Mouse (Mus musculus) kidney, embryonic 14.5 days (tissue): ENCODE data around the gene Olfr541. TPM values are rescaled to one million over a fixed set of nuclear protein-coding genes. Genes with fewer than 3 reads are reported as not detected.
"Not testable (repeated sequence)": the region's sequence is repeated elsewhere in the genome, so short reads cannot be mapped to it uniquely, and the experiment has no call there.

Experiments used
- ATAC-seq: fragments of 200-750 bp; cut with Nextera tagmentation; 2 replicates; pipeline ENCODE4 v1.8.0; 2017; ENCODE audit warnings: moderate number of reproducible peaks, mild to moderate bottlenecking, moderate TSS enrichment, moderate library complexity; ENCODE audit not compliant: low FRiP score, low TSS enrichment
- H3K27ac ChIP-seq: fragments of 300-500 bp; sonication (generic); 2 replicates; pipeline ENCODE4 v1.5.1; 2014; ENCODE audit warnings: low read depth, mild to moderate bottlenecking, low read length, moderate library complexity, mixed read lengths
- H3K27me3 ChIP-seq: fragments of 300-500 bp; sonication (generic); 2 replicates; pipeline ENCODE4 v1.6.1; 2014; ENCODE audit warnings: mild to moderate bottlenecking, low read length; ENCODE audit not compliant: control insufficient read depth, insufficient read depth
- H3K36me3 ChIP-seq: fragments of 300-500 bp; sonication (generic); 2 replicates; pipeline ENCODE4 v1.6.1; 2014; ENCODE audit warnings: low read length, mixed read lengths; ENCODE audit not compliant: control insufficient read depth, insufficient read depth
- H3K4me1 ChIP-seq: fragments of 300-500 bp; sonication (generic); 2 replicates; pipeline ENCODE4 v1.6.1; 2014; ENCODE audit warnings: low read length, mixed read lengths; ENCODE audit not compliant: control insufficient read depth, insufficient read depth
- H3K4me2 ChIP-seq: fragments of 300-500 bp; sonication (generic); replicated peaks from 2 replicates; pipeline ENCODE4 v1.6.1; 2014; ENCODE audit warnings: low read depth, mild to moderate bottlenecking, low read length
- H3K4me3 ChIP-seq: fragments of 300-500 bp; sonication (generic); 2 replicates; pipeline ENCODE4 v1.5.1; 2014; ENCODE audit warnings: mild to moderate bottlenecking, low read length
- H3K9ac ChIP-seq: fragments of 300-500 bp; sonication (generic); 2 replicates; pipeline ENCODE4 v1.6.1; 2014; ENCODE audit warnings: low read depth, mild to moderate bottlenecking, low read length, moderate library complexity
- H3K9me3 ChIP-seq: fragments of 300-500 bp; sonication (generic); 2 replicates; pipeline ENCODE4 v1.6.1; 2016; ENCODE audit warnings: low read length; ENCODE audit not compliant: control insufficient read depth
- WGBS: fragments of 180-500 bp; shearing (Covaris S2); extraction: QIAGEN DNeasy Blood & Tissue Kit; methylation state at CpG from one replicate; pipeline ENCODE4 v1.1.7; 2014; 5-methylcytosine and 5-hydroxymethylcytosine counted together
- polyA plus RNA-seq: library from polyadenylated mRNA; unstranded; fragments of >200 nt; fragmentation: Nextera tagmentation; extraction: Ambion mirVana; gene quantifications from 2 replicates; pipeline ENCODE4 v1.2.1, GENCODE M21; 2014

The Olfr541 gene
- not detected in 2 replicates for polyA plus RNA-seq

GRCm38 (mm10) chr7:140696967-140697366, at the start of gene Olfr541:
Gene Olfr541, plus strand, starts transcription at chr7:140697267.
- H3K4me1 ChIP-seq: no peaks in the 10 kb centered on the region
- ATAC-seq: no peak
- H3K4me3 ChIP-seq: no peak within 1 kb of the TSS
- no peak within 1 kb of the TSS for H3K27ac ChIP-seq
- no peak within 1 kb of the TSS for H3K9ac ChIP-seq
- no peak within 1 kb of the TSS for H3K4me2 ChIP-seq
- H3K36me3 ChIP-seq: no peaks in the 10 kb centered on the region
- H3K27me3 ChIP-seq: no peaks in the 10 kb centered on the region
- no peaks in the 10 kb centered on the region for H3K9me3 ChIP-seq

DNA sequence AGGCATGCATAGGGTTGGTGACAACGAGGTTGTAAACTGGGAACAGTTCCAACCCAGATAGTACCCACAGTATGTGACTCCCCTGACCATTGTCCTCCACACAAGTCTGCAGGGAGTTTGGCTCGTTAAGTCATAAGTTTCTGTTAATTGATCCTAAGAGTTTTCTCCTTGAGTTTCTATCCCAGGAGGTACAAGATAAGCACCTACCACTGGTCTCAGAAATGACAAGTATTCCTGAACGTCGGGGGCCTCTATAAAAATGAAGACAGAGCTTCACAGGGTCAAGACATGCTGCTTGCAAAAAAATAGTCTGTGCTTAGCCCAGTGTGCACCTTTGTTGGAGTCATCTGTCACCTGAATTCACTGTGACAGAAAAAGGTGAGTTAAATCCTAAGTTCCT, 37.4 kb upstream of the Olfr541 start, which contains the start of gene Olfr539:
Gene Olfr539, plus strand, starts transcription at position 301 of the 400 bp plus-strand sequence.
- no peak within 1 kb of the TSS for H3K4me2 ChIP-seq
- H3K9me3 ChIP-seq: no peaks in the 10 kb centered on the region
- ATAC-seq: no peak
- H3K4me1 ChIP-seq: no peaks in the 10 kb centered on the region
- H3K27ac ChIP-seq: no peak within 1 kb of the TSS
- no peak within 1 kb of the TSS for H3K4me3 ChIP-seq
- 79% methylated on average over 4 of the region's 4 CpGs for WGBS
- no peaks in the 10 kb centered on the region for H3K36me3 ChIP-seq
- H3K27me3 ChIP-seq: no peaks in the 10 kb centered on the region
- H3K9ac ChIP-seq: no peak within 1 kb of the TSS

- not testable (repeated sequence) for H3K9ac ChIP-seq, H3K4me3 ChIP-seq, ATAC-seq, H3K9me3 ChIP-seq, H3K4me2 ChIP-seq, H3K36me3 ChIP-seq, H3K27me3 ChIP-seq, H3K27ac ChIP-seq, H3K4me1 ChIP-seq
- 85% methylated on average over 3 of the region's 3 CpGs for WGBS
Measured at GRCm38 (mm10) chr7:140670693-140671092, 26.4 kb upstream of the Olfr541 start.

GRCm38 (mm10) chr7:140675863-140676262, 21.2 kb upstream of the Olfr541 start:
- no peak; the same call in 1 of the 2 replicates for ATAC-seq
- H3K27ac ChIP-seq: no peak overlapping the region
- H3K9ac ChIP-seq: no peak overlapping the region
- H3K27me3 ChIP-seq: no peaks in the 10 kb centered on the region
- no peak overlapping the region for H3K4me3 ChIP-seq
- H3K9me3 ChIP-seq: no peaks in the 10 kb centered on the region; the same call in 1 of the 2 replicates
- H3K36me3 ChIP-seq: no peaks in the 10 kb centered on the region
- no peak overlapping the region for H3K4me2 ChIP-seq
- under 1% methylated on average over 6 of the region's 6 CpGs for WGBS
- no peaks in the 10 kb centered on the region for H3K4me1 ChIP-seq

- not testable (repeated sequence) for H3K27me3 ChIP-seq, H3K9me3 ChIP-seq, H3K4me1 ChIP-seq, H3K27ac ChIP-seq, ATAC-seq, H3K4me2 ChIP-seq, H3K9ac ChIP-seq, H3K4me3 ChIP-seq, H3K36me3 ChIP-seq
- 68% methylated on average over 4 of the region's 4 CpGs for WGBS
Measured at GRCm38 (mm10) chr7:140679591-140679990, 17.5 kb upstream of the Olfr541 start.

DNA sequence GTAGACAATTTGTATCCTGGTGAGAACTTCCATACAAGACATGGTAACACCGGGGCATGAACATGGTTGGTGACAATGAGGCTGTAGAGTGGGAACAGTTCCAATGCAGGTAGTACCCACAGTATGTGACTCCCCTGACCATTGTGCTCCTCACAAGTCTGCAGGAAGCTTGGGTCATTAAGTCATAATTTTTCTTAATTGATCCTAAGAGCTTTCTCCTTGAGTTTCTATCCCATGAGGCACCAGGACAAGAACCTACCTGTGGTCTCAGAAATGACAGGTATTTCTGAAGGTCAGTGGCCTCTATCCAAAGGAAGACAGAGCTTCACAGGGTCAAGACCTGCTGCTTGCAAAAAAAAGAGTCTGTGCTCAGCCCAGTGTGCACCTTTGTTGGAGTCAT, 15.4 kb upstream of the Olfr541 start, which contains the start of gene Olfr45:
Gene Olfr45, plus strand, starts transcription at position 301 of the 400 bp plus-strand sequence.
- no peak within 1 kb of the TSS for H3K4me2 ChIP-seq
- no peaks in the 10 kb centered on the region; the same call in 1 of the 2 replicates for H3K9me3 ChIP-seq
- no peaks in the 10 kb centered on the region for H3K27me3 ChIP-seq
- no peaks in the 10 kb centered on the region for H3K4me1 ChIP-seq
- WGBS: 95% methylated on average over 1 of the region's 1 CpGs
- no peak within 1 kb of the TSS for H3K27ac ChIP-seq
- no peak within 1 kb of the TSS for H3K4me3 ChIP-seq
- no peaks in the 10 kb centered on the region for H3K36me3 ChIP-seq
- no peak within 1 kb of the TSS for H3K9ac ChIP-seq
- ATAC-seq: no peak

GRCm38 (mm10) chr7:140706348-140706747, 9.3 kb downstream of the Olfr541 start:
- no peaks in the 10 kb centered on the region for H3K4me1 ChIP-seq
- no peaks in the 10 kb centered on the region for H3K36me3 ChIP-seq
- H3K27me3 ChIP-seq: no peaks in the 10 kb centered on the region
- no peak overlapping the region for H3K9ac ChIP-seq
- no peaks in the 10 kb centered on the region for H3K9me3 ChIP-seq
- no peak for ATAC-seq
- no peak overlapping the region for H3K4me3 ChIP-seq
- H3K27ac ChIP-seq: no peak overlapping the region
- no peak overlapping the region for H3K4me2 ChIP-seq
- 69% methylated on average over 2 of the region's 2 CpGs for WGBS

DNA sequence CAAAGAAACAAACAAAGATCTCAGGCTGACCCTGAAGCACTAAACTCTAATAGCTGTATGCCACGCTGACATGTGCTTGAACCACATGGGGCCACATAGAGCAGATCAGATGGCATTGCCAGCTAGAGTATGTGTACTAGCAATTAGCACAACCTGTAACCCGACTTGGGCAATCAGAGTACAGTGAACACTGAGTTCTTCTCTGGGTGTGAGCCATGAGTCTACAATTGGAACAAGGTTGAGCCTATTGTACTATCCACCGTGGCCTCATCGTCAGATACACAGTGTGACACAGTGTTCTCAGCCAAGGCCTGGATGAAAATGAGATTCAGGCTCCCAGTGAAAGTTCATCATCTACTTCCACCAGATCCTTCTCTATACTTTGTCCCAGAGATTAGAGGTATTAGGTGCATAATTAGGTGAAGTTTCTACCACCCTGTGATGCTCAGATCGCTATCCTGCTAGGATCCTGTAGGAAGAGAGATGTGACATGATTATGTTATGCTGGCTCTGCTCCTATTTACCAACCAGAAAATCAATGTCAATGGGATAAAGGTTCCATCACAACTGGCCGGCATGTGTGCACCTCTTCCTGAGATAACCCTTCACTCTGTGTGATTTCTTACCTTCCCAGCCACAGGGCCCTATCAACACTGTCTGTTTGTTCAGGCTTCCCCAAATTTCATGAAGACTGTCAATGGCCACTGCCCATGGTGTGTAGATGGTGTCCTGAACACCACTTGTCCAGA, 10.6 kb downstream of the Olfr541 start:
- Histone ChIP-seq H3K4me2 (no peak overlapping the region), H3K4me3 (no peak overlapping the region), H3K4me1 (no peaks in the 10 kb centered on the region), H3K36me3 (no peaks in the 10 kb centered on the region), H3K9me3 (no peaks in the 10 kb centered on the region), H3K9ac (no peak overlapping the region), H3K27ac (no peak overlapping the region), H3K27me3 (no peaks in the 10 kb centered on the region)
- ATAC-seq: no peak
- 85% methylated on average over 6 of the region's 6 CpGs for WGBS

DNA sequence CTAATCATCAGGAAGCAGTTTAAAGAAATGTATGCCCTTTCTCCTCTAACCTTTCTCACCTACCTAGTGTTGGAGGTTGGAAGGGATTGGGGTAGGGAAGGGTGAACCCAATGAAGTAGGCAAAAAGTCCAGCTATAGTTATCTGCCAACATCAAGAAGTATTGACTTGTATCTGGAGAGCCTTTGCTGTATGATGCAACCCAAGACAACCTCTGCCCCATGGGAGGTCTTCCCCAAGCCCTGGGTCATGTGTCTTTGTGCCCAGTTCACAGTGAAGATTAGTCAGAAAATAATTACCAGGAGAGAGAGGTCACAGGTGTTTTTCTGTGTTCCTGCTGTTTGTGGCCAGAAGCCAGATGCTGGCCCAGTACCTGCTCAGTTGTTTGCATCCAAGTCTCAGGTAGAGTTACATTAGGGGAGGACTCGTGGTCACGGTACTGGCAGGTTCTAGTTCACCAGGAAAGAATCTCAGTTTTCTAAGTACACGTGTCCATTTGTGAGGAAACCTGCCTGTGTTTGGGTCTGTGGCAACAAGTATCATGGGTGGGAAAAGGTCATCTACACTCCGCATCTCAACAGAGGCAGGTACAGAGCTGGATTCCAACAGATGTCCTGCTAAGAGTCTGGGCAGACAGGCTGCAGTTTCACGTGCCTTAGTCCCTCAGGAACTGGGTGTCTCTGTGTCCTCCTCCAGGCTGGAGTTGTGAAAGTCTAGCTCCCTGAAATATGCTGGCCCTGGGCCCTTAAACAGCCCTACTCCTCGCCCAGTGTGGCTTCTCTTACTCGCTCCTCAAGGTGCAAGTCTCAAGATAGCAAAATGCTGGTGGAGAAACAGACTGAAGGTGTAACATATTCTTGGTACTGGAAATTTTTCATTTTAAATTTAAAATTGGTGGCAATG, 20.3 kb downstream of the Olfr541 start:
- ATAC-seq: no peak
- no peak overlapping the region for H3K27ac ChIP-seq
- 82% methylated on average over 7 of the region's 7 CpGs for WGBS
- no peak overlapping the region for H3K4me3 ChIP-seq
- no peaks in the 10 kb centered on the region for H3K9me3 ChIP-seq
- no peaks in the 10 kb centered on the region for H3K4me1 ChIP-seq
- H3K4me2 ChIP-seq: no peak overlapping the region
- H3K36me3 ChIP-seq: no peaks in the 10 kb centered on the region
- H3K27me3 ChIP-seq: no peaks in the 10 kb centered on the region
- H3K9ac ChIP-seq: no peak overlapping the region
